Mouse (Mus musculus): ENCODE results near the gene Gm10340. TPM values are rescaled to one million over a fixed set of nuclear protein-coding genes. Genes with fewer than 3 reads are reported as not detected.
"Not testable (repeated sequence)": the region's sequence is repeated elsewhere in the genome, so short reads cannot be mapped to it uniquely, and the experiment has no call there.

Gm10340 gene
- total RNA-seq (2012; rRNA removed) (not detected in 2 replicates), total RNA-seq (2014; rRNA removed) (not detected in 2 replicates), polyA plus RNA-seq (2012; ENCODE audit: insufficient read length, low read depth) (not detected in 2 replicates)

DNA sequence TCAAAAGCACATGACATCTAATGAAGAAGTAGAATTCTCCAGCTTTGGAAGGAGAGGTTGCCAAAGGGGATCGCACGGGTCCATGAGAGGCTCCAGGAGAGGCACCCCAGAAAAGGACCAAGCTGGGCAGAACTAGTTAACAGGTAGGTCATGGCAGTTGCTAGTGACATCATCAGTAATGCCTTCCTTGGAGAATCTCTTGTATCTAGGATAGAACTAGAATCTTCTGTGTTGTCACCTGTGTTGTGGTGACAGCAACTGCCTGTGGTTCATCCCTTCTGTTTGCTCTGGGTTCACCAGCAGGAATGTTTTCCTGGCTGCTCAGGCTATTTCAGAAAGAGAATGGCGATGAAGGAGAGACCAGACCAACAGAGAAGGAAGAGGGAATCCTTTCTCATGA lies at the start of gene Gm10340:
Gm10340 (plus strand) TSS at position 301 of the 400 bp plus-strand sequence.
- H3K9ac ChIP-seq (ENCODE audit: insufficient read depth, low read depth); H3K36me3 ChIP-seq (replicated peaks in 1 of 2; ENCODE audit: control insufficient read depth in 1 of 2, insufficient read depth in 1 of 2, low read length in 1 of 2); H3K4me3 ChIP-seq (replicated peaks in 1 of 3; ENCODE audit: low read depth in 2 of 3, low read length in 2 of 3, poor library complexity in 1 of 3); in situ Hi-C loops (cut with MboI; ENCODE audit: low pct_ligation_motif_present, low pct_unique_long_range_greater_than_20kb, low sequenced_read_pairs); H3K4me2 ChIP-seq (ENCODE audit: insufficient read depth, low read depth, poor library complexity, severe bottlenecking); H3K4me1 ChIP-seq (ENCODE audit: control insufficient read depth in 1 of 2, insufficient read depth in 2 of 2); H3K27ac ChIP-seq (ENCODE audit: insufficient read depth, low read depth); H3K79me2 ChIP-seq (replicated peaks; ENCODE audit: control insufficient read depth, extremely low read depth, insufficient read depth, poor library complexity, severe bottlenecking); DNase-seq (ENCODE audit: extremely low read depth); H3K9me3 ChIP-seq (replicated peaks; ENCODE audit: low read length); H3K27me3 ChIP-seq (replicated peaks); dilution Hi-C loops (cut with MboI; ENCODE audit: extremely low pct_ligation_motif_present, extremely low pct_unique_long_range_greater_than_20kb, low sequenced_read_pairs): not testable (repeated sequence)

DNA sequence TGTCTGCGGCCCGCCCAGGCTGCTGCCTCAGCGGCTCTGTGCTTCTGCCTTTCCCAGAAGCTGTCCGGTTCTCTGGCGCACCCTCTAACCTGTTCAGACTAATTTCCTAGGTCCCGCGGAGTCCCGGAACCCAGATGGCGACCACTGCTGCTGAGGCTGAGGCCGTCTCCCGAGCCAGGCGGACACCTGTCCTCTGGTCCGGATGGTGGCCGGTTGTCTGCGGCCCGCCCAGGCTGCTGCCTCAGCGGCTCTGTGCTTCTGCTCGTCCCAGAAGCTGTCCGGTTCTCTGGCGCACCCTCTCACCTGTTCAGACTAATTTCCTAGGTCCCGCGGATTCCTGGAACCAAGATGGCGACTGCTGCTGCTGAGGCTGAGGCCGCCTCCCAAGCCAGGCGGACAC lies 17.7 kb upstream of the Gm10340 start:
- H3K4me3 ChIP-seq (replicated peaks in 1 of 3; ENCODE audit: low read depth in 2 of 3, low read length in 2 of 3, poor library complexity in 1 of 3); H3K27me3 ChIP-seq (replicated peaks); H3K36me3 ChIP-seq (replicated peaks in 1 of 2; ENCODE audit: control insufficient read depth in 1 of 2, insufficient read depth in 1 of 2, low read length in 1 of 2): not testable (repeated sequence)

DNA sequence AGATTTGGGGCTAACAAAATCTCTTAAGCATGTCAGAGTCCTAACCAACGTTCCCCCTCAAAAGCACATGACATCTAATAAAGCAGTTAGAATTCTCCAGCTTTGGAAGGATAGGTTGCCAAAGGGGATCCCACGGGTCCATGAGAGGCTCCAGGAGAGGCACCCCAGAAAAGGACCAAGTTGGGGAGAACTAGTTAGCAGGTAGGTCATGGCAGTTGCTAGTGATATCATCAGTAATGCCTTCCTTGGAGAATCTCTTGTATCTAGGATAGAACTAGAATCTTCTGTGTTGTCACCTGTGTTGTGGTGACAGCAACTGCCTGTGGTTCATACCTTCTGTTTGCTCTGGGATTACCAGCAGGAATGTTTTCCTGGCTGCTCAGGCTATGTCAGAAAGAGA lies 54.2 kb downstream of the Gm10340 start, which contains the start of gene Gm5795:
Gm5795 (plus strand) TSS at position 301 of the 400 bp plus-strand sequence.
- H3K79me2 ChIP-seq (replicated peaks; ENCODE audit: control insufficient read depth, extremely low read depth, insufficient read depth, poor library complexity, severe bottlenecking); dilution Hi-C loops (cut with MboI; ENCODE audit: extremely low pct_ligation_motif_present, extremely low pct_unique_long_range_greater_than_20kb, low sequenced_read_pairs); in situ Hi-C loops (cut with MboI; ENCODE audit: low pct_ligation_motif_present, low pct_unique_long_range_greater_than_20kb, low sequenced_read_pairs); H3K36me3 ChIP-seq (replicated peaks in 1 of 2; ENCODE audit: control insufficient read depth in 1 of 2, insufficient read depth in 1 of 2, low read length in 1 of 2); H3K4me1 ChIP-seq (ENCODE audit: control insufficient read depth in 1 of 2, insufficient read depth in 2 of 2); H3K27me3 ChIP-seq (replicated peaks); DNase-seq (ENCODE audit: extremely low read depth); H3K9ac ChIP-seq (ENCODE audit: insufficient read depth, low read depth); H3K9me3 ChIP-seq (replicated peaks; ENCODE audit: low read length); H3K4me3 ChIP-seq (replicated peaks in 1 of 3; ENCODE audit: low read depth in 2 of 3, low read length in 2 of 3, poor library complexity in 1 of 3); H3K4me2 ChIP-seq (ENCODE audit: insufficient read depth, low read depth, poor library complexity, severe bottlenecking); H3K27ac ChIP-seq (ENCODE audit: insufficient read depth, low read depth): not testable (repeated sequence)

More for the DNA sequence above, 17.7 kb upstream of the Gm10340 start:
- H3K27ac ChIP-seq (ENCODE audit: insufficient read depth, low read depth); H3K4me2 ChIP-seq (ENCODE audit: insufficient read depth, low read depth, poor library complexity, severe bottlenecking); H3K9me3 ChIP-seq (replicated peaks; ENCODE audit: low read length); H3K79me2 ChIP-seq (replicated peaks; ENCODE audit: control insufficient read depth, extremely low read depth, insufficient read depth, poor library complexity, severe bottlenecking); H3K4me1 ChIP-seq (ENCODE audit: control insufficient read depth in 1 of 2, insufficient read depth in 2 of 2); dilution Hi-C loops (cut with MboI; ENCODE audit: extremely low pct_ligation_motif_present, extremely low pct_unique_long_range_greater_than_20kb, low sequenced_read_pairs); DNase-seq (ENCODE audit: extremely low read depth); H3K9ac ChIP-seq (ENCODE audit: insufficient read depth, low read depth); in situ Hi-C loops (cut with MboI; ENCODE audit: low pct_ligation_motif_present, low pct_unique_long_range_greater_than_20kb, low sequenced_read_pairs): not testable (repeated sequence)

Other genes with a start within 250 kb of the Gm10340 start
- not detected in 2 replicates for gene Gm2888, start 104.0 kb upstream of the Gm10340 start, total RNA-seq (2012; rRNA removed)
- gene Gm2888, start 104.0 kb upstream of the Gm10340 start, total RNA-seq (2014; rRNA removed), result not detected in 2 replicates
- gene Gm2888, start 104.0 kb upstream of the Gm10340 start, polyA plus RNA-seq (2012; ENCODE audit: insufficient read length, low read depth), result not detected in 2 replicates
- gene Gm2897, start 84.7 kb upstream of the Gm10340 start, total RNA-seq (2012; rRNA removed), result not detected in 2 replicates
- not detected in 2 replicates for gene Gm2897, start 84.7 kb upstream of the Gm10340 start, total RNA-seq (2014; rRNA removed)
- not detected in 2 replicates for gene Gm2897, start 84.7 kb upstream of the Gm10340 start, polyA plus RNA-seq (2012; ENCODE audit: insufficient read length, low read depth)
- not detected in 2 replicates for gene Gm5795, start 54.3 kb downstream of the Gm10340 start, total RNA-seq (2012; rRNA removed)
- gene Gm5795, start 54.3 kb downstream of the Gm10340 start, total RNA-seq (2014; rRNA removed), result not detected in 2 replicates
- gene Gm5795, start 54.3 kb downstream of the Gm10340 start, polyA plus RNA-seq (2012; ENCODE audit: insufficient read length, low read depth), result not detected in 2 replicates
- not detected in 2 replicates for gene D830030K20Rik, start 74.5 kb downstream of the Gm10340 start, total RNA-seq (2012; rRNA removed)
- gene D830030K20Rik, start 74.5 kb downstream of the Gm10340 start, total RNA-seq (2014; rRNA removed), result not detected in 2 replicates
- 0.29 TPM in 1 of 2 replicates, not detected in the other for gene D830030K20Rik, start 74.5 kb downstream of the Gm10340 start, polyA plus RNA-seq (2012; ENCODE audit: insufficient read length, low read depth)
- gene Gm2956, start 198.6 kb downstream of the Gm10340 start, total RNA-seq (2012; rRNA removed), result not detected in 2 replicates
- not detected in 2 replicates for gene Gm2956, start 198.6 kb downstream of the Gm10340 start, total RNA-seq (2014; rRNA removed)
- gene Gm2956, start 198.6 kb downstream of the Gm10340 start, polyA plus RNA-seq (2012; ENCODE audit: insufficient read length, low read depth), result not detected in 2 replicates